Mouse (Mus musculus) gastrocnemius, adult 18-20 months (tissue): ENCODE measurements at regions not wholly inside any gene's neighbourhood (a gene's known extent, or its start where the extent isn't known, plus 50 kb on each side); places are given as distances from the start of the nearest gene placed in this dataset.
"Not testable (repeated sequence)": the region's sequence is repeated elsewhere in the genome, so short reads cannot be mapped to it uniquely, and the experiment has no call there.

Experiments
- DNase-seq: peaks from one replicate; pipeline ENCODE4 v3.0.0; 2021; ENCODE audit warnings: low spot score

DNA sequence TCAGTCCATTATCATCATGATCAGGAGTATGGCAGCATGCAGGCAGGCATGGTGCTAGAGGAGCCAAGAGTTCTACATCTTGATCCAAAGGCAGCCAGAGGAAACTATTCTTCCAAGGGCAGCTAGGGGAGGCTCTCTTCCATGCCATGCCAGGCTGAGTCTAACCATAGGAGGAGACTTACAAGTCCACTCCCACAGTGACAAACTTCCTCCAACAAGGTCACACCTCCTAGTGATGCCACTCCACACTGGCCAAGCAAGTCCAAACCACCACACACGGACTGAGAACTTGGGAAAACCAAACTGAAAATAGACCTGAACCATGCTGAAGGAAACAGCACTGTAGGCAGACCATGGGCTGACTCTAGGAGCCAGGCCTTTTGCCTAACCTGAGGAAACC lies 197.4 kb downstream of the Prex1 start:
- no peak for DNase-seq

DNA sequence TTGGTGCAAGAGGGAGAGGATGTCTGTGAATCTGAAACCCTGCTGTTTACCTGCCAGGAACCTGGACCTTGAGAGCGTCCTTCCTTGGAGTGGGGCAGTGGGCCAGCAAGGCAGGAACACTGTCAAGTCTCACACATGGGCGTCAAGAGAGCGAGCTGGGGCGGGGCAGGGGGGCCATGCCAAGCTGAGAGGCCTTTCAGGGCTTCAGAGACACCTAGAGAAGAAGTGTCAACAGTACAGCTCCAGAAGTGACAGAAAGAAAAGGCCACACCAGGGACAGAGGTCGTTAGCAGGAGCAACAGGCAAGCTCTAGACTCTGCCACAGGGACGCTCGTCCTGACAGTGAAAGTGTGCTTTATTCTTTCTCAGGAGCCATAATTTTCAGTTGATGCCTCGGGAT lies 199.0 kb downstream of the Prex1 start:
- DNase-seq, result no peak

DNA sequence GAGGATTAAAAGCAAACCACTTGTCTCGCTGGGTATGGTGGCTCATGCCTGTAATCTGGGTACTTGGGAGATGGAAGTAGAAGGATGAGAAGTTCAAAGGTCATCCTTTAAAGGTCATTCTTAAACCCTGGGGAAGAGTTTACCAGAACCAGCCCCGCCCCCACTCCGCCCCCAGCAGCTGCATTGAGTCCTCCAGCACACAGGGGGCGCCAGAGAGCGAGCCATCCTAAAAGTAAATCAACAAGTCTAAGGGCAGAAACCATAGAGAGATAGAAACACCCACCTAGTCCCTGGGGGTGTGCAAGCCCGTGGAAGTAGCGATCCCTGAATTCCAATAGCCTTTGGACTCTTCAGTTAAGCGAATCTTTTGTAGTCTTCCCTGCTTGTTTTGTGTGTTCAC lies 201.1 kb downstream of the Prex1 start:
- no peak for DNase-seq

DNA sequence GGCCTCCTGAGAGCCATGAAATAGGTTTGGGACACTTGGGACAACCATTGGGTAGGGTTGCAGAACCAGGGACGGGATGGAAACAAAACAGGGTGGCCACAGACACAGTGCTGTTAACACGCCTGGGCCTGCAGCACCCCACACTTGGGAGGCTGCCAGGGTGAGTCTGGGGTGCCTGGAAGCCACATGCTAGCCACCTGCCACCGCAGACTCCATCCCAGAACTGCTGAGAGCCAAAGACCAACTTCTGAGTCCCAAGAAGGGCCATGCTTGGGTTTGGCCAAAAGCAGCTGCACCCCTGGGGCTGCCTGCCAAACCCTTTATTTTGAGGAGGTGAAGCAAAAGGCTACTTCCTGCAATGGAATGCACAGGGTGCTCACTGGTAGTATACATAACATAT lies 202.2 kb downstream of the Prex1 start:
- not testable (repeated sequence) for DNase-seq

DNA sequence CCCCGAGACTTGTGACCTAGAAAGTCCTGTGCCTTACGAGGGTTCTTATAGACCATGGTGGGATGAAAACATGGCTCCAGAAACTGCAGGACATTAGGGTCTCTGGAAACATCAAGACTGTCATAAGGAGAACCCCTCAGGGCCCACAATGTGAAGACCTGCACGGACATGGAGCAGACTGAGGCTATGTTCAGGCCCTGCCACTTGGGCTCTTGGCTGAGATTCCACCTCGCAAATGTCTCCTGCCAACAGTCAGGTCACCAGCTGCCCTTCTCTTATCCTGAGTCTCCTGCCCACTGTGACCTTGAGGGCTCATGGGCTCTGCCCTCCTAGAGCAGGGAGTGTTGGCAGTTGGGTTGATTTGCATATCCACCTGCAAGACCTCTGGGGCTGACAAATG lies 202.9 kb downstream of the Prex1 start:
- no peak for DNase-seq

DNA sequence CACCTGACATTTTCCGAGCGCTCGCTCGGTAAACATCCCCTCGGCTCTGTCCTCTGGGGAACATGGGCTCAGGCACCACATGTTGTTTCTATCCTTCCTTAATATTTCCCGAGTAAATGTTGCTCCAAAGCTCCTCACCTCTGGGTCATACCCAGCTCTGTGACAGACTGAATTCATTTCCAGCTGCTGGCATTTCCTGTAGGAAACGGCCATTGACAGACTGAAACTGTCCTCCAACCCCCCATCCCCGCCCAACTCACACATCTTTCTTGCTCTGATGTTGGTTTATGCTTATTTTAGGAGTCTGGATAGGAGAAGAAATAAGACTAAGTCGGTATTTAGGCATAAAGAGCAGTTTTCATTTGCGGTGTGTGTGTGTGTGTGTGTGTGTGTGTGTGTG lies 204.0 kb downstream of the Prex1 start:
- DNase-seq, result no peak

DNA sequence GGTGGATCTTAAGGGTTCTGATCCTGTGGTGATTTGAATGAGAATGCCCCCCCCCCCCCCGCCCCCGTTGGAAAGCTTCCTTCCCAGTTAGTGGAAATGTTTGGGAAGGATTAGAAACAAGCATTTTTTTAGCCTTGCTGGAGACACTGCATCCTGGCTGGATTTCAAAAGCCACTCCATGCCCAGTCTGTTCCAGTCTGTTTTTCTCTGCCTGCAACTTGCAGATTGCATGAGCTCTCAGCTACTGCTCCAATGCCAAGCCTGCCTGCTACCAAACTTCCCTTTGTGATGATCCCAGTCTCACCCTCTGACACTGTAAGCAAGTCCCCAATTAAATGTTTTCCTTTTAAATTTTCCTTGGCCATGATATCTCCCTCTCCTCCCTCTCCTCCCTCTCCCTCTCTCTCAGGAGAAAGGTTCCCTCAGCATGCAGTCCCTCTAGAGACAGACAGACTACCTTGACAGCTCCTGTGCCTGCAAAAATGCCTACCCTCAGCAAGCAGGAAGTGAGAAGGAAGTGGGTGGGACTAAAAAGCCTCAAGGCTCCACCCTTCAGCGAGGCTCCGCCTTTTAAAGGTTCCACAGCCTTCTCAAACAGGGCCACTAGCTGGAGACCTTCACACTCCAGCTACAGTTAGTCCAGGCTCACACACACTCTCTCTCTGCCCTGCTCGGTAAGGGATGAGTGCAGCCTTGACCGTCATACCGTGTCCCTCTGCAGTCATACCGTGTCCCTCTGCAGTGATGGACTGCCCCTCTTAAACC lies 204.8 kb downstream of the Prex1 start:
- no peak for DNase-seq

DNA sequence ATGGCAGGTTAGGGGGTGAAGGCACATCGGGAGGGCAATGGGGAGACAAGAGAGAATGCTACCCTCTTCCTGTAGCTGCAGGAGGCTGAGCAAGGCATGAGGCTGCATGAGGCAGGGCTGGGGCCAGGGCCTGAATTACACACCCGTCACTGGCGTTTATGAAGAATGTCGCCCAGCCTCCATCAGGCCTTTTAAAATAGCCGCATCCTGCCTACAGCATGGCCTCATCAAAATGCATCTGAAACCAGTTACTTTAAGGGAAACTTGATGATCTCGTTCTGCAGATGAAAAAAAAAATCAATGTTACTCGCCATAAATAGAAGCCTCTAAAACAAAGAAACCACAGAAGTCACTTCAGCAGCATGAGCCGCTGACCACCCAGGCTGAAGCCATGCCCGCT lies 208.3 kb downstream of the Prex1 start:
- no peak for DNase-seq

DNA sequence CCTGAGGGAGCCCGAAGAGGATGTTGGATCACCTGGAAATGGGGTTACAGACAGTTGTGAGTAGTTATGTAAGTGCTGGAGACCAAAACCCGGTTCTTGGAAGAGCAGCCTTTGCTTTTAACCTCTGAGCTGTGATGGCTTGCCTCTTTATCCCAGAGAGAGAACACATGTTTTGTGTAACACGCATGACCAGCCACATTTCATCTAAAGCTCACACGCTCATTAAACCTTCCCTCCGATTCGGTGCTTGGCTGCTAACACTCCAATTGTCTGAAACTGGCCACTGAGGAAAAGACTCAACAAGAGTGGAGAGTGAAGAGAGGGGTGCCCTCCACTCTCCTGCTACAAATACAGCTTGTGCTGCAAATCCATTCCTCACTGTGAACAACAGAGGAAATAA lies 210.0 kb downstream of the Prex1 start:
- no peak for DNase-seq

DNA sequence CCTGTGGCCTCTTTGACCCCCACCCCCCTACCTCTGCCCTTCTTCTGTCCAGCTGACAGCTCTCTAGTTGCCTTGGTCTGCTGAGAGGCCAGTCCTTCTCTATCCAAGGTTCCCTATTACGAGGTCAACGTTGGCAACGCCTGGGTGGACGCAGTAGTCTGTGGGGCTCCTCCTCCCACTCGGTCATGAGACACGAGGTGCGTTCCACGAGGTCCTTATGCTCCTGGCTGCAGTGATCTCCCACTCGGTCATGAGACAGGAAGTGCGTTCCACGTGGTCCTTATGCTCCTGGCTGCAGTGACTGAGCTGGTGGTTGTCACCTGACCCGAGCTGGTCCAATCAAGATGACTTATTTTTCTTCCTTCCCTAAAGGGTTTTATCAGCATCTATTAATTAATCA lies 220.7 kb downstream of the Prex1 start:
- DNase-seq, result no peak

DNA sequence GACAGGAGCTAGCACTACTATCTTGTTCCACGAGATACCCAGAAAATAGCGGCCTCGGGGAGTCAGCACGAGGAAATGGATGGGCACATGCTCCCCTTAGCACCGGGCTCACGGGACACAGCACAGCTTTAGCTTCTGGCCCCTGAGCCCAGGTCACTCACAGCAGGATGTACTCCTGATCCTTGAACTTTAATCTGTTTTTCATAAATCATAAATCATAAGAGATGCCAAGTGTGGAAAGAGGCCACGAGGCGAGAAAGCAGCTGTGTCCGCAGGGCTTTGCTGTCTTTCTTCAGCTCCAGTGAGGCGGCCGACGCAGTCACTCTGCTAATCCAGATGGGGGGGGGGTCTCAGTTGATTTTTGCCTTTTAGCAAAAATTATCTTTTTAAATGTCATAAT lies 221.2 kb downstream of the Prex1 start:
- DNase-seq, result no peak

DNA sequence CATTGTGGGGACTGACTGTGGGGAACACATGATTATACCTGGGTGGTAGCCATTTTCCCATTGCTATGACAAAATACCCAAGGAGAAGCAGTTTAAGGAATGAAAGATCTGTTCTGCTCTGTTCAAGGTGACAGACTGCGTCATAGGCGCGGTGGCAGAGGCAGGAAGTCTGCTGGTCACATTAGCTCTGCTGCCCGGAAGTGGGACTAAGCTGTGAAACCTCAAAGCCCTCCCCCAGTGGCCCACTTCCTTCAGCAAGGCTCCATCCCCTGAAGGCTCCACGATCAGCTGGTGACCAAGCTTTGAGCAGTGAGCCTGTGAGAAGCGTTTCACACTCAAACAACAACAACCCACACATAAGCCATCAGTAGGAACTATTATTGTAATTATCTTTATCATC lies 221.8 kb downstream of the Prex1 start:
- no peak for DNase-seq

DNA sequence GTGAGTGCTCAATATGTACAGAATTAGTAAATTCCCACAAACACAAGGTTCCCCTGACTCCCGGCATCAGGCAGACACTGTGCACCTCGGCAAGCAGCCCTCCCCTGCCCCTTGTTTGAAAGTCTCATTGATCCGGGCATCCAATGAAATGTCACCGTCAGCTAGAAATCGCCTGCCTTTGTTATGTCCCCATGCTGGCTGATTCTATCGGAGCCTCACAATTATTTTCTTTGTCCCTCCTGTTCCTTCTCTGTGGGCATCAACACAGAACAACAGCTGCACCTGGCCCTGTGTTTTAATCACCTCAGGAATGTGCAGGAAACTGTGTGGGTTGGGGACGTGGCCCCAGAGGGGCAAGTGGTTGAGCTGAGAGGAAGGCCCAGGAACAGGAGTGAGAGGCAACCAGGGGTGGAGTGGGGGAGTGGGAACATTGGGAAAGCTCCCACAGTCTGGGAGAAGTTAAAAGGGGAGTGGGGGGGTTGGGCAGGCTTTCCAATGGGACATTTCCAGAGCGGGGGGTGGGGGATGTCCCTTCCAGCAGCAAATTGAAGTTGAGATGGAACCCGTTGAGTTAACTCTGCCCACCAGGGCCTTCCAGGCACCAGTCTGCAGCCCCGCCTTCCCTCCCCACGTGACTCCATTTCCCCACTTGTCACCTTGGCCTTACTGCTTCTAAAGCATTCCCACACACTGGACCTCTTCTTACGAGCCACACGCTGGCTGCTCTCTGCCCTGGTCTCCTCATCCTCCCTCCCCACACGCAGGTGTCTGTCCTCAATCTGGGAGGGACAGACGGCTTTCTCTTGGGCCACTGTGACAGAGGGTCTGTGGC lies 224.4 kb downstream of the Prex1 start:
- no peak for DNase-seq

DNA sequence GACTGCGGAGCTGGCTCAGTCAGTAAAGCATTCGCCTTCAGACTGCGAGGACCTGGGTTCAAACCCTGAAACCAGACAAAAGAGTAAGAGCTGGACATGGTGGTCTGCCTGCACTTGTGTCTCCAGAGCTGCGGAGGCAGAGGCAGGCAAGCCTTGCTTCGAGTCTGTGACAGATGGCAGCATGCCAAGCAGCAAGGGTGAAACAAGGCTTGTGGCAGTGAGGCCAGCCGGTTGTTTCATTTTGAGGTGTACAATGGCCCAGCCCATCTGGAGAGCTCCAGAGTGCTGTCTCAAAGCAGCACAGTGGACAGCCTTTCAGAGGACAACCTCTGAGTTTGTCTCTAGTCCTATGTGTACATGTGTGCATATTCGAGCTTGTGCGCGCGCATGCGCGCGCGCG lies 225.9 kb downstream of the Prex1 start:
- no peak for DNase-seq

DNA sequence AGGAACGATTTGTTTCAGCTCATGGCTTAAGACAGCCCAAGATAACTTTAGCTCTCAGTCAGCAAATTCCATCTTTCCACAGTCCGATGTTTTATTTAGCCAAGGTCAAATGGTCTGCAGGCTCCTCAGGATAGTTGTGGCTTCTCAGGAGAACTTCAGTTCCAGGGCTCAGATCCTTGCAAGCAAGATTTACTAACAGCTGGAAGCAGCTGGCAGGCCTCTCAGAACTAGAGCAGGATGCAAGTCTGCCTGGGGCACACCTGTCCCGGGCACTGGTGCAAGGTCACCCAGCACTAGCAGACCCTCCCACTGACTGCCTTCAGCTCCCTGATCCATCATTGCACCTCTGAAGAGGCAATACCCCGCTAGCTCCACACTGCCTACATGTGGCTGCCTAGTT lies 227.8 kb downstream of the Prex1 start:
- no peak for DNase-seq

DNA sequence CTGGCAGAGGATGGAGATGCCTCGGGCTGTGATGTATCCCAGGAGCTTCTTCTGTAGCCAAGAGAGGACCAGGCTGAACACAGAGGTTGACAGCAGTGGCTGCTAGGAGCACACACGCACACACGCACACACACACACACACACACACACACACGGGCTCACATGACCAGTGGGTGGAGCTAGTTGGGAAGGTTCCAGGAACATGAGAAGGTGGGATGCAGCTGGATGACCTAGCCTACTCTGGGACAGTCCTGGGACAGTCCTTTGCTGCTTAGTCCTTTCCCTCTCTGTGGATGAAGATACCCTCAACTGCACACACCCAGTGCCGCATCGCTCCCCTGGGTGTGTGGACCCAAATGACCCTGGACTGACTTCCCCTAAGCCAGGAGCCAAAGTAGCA lies 228.3 kb downstream of the Prex1 start:
- DNase-seq, result no peak

DNA sequence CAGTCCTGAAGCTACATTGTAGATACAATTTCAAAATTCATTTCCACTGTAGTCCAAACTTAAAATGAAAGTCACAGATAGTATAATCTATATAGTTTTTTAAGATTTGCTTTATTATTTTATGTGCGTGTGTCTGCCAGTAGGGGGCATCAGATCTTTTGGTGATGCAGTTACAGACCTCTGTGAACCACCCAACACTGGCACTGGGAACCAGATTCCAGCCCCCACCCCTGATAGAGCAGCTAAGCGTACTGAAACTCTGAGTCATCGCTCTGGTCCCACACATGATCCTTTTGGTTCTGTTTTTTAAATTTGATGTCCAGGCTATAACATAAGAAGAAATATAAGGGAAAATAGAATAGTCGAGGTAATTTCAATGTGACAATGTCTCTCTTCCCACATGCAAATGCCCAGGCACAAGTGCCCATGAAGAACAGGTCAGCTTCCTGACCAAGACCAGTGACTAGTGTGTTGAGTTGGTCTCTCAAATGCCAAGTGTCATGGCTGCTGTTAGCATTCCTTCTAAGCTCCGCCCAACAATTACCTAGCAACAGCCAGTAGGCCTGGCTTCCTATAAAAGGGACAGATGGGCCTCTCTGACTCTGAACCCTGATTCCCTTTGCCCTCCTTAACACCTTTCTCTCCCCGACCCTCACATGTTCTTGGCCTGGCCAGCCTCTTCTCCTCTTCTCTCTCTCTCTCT lies 229.9 kb downstream of the Prex1 start:
- no peak for DNase-seq

DNA sequence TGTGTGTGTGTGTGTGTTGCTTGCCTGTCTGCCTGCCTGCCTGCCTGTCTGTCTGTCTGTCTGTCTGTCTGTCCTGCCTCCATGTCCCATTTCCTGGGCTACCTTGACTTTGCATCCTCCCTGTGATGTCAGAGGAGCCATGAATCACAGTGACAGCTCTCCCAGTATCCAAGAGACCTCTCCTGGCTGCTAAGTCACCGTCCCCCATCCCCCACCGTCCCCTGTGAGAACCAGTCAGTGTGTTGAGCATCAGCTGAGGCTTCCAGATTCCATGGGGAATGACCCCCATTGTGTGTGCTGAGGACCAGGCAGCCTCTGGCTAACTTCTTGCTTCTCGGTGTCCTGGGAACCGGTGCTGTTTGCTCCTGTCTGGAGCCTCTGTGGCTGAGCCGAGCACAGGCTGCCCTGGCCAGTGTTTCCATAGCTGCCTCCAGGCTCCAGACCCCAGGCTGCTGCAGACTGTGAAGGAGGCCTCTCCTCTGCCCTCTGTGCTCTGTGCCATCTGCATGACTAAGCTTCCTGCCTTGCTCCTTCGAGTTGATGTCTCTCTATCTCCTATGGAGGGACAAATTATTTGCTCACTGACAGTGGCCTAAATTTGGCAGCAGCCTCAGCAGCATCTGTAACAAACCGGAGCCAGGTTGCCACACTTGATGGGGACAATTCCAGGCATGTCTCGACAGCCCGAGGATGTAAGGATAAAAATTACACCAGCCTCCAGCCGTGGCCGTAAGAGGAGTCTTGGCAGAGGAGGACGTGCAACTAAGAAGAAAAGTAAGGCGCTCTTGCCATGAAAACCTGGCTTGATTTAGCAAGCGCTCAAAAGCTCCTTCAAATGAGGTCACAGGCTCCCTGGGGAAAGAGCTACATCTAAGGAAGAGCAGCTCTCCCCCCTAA lies 230.7 kb downstream of the Prex1 start:
- peak; percentile 43 for DNase-seq

DNA sequence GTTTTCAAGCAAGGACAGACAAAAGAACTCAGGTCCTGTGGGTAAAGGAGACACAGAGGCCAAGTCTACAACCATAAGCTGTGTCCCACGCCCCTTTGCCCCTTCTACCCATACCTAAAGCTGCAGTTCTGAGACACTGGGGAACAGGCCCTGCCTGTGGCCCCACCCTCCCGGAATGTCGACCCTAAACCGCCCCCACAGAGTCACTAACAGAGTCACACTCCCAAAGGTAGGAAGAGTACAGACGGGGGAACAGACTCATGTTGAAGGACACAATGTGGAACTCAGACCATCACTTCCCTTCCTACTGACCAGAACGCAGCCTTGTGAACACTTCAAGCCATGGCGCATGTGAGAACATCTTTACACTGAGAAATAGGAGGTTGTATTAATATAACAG lies 231.9 kb downstream of the Prex1 start:
- no peak for DNase-seq

DNA sequence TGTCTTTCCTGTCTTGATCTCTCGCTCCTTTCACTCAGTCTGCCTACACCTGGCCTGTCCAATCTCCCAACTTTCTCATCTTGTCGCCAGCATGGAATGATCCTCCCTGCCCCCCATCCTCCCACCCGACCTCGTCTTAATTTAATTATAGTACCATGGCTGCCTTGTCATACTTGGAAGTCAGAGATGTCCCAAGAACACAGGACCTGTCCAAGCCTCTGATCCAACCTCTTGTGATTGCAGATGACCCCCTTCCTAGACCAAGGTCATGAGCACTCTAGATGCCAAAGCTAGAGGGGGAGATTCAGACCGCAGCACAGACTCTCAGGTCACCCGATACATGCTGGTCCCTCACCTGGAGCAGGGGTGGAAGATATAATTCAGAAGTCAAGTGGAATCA lies 232.3 kb downstream of the Prex1 start:
- no peak for DNase-seq

DNA sequence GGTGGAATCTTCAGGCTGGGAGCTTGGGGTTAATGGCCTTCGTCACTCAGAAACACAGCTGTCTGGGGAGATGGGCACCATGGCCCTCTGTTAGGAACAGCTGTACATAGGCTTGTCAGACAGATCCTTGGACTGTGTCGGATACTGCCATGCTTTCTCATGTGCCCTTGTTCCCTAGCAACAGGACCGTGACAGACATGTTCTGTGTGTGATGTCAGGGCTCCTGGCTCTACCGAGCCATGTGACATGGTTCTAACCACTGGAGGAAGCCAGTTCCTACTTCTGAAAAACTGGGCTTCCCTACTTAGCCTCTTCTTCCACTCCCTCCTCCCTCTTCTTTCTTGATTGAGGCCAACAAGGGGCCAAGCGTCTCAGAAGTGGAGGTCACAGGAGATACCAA lies 232.7 kb downstream of the Prex1 start:
- DNase-seq, result no peak

DNA sequence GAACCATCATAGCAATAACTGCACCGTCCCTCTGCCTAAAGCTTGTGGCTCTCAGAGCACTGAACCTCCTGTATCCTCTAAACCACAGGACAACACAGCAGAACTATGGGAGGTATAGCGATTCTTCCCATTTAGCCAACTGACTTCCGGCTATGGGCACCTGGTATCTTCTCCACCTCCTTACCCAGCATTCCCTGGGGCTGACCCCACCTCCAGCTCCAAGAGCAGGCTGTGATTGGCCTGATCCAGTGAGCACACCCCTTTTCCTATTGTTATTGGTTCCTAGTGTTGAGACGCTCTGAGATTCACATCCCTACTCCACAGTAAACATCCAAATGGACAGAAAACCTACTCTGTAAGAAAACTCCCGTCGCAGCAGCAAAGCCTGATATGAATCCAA lies 236.7 kb downstream of the Prex1 start:
- DNase-seq, result no peak
